Mouse (Mus musculus) intestine, postnatal 0 days (tissue): ENCODE measurements at regions not wholly inside any gene's neighbourhood (a gene's known extent, or its start where the extent isn't known, plus 50 kb on each side); places are given as distances from the start of the nearest gene placed in this dataset.

Source experiments
- ATAC-seq: fragments of 200-750 bp; cut with Nextera tagmentation; 2 replicates; pipeline ENCODE4 v1.8.0; 2017; ENCODE audit warnings: mild to moderate bottlenecking, moderate TSS enrichment, moderate library complexity
- H3K27ac ChIP-seq: fragments of 300-500 bp; sonication (generic); 2 replicates; pipeline ENCODE4 v1.5.1; 2014; ENCODE audit warnings: mild to moderate bottlenecking, low read depth, low read length, moderate library complexity
- H3K27me3 ChIP-seq: fragments of 300-500 bp; sonication (generic); replicated peaks from 2 replicates; pipeline ENCODE4 v1.6.1; 2014; ENCODE audit warnings: low read length, mixed read lengths; ENCODE audit not compliant: control insufficient read depth, insufficient read depth
- H3K36me3 ChIP-seq: fragments of 300-500 bp; sonication (generic); 2 replicates; pipeline ENCODE4 v1.6.1; 2014; ENCODE audit warnings: mild to moderate bottlenecking, moderate library complexity; ENCODE audit not compliant: control insufficient read depth, insufficient read depth
- H3K4me1 ChIP-seq: fragments of 300-500 bp; sonication (generic); replicated peaks from 2 replicates; pipeline ENCODE4 v1.6.1; 2014; ENCODE audit warnings: antibody characterized with exemption, low read length, mixed read lengths; ENCODE audit not compliant: control insufficient read depth, insufficient read depth
- H3K4me2 ChIP-seq: fragments of 300-500 bp; sonication (generic); replicated peaks from 2 replicates; pipeline ENCODE4 v1.6.1; 2014; ENCODE audit warnings: low read depth, mild to moderate bottlenecking, moderate library complexity
- H3K4me3 ChIP-seq: fragments of 300-500 bp; sonication (generic); 2 replicates; pipeline ENCODE4 v1.5.1; 2014; ENCODE audit warnings: low read depth, low read length
- H3K9ac ChIP-seq: fragments of 300-500 bp; sonication (generic); 2 replicates; pipeline ENCODE4 v1.6.1; 2014; ENCODE audit warnings: mild to moderate bottlenecking, low read depth, low read length
- H3K9me3 ChIP-seq: fragments of 300-500 bp; sonication (generic); 2 replicates; pipeline ENCODE4 v1.6.1; 2016; ENCODE audit warnings: mixed run types; ENCODE audit not compliant: control insufficient read depth
- CTCF ChIP-seq: sonication (generic); IDR thresholded peaks from 2 replicates; pipeline ENCODE4 v1.5.1; 2016; ENCODE audit warnings: low read depth, mild to moderate bottlenecking, control low read depth, antibody characterized with exemption, moderate library complexity
- WGBS: fragments of 180-500 bp; shearing (Covaris S2); extraction: QIAGEN DNeasy Blood & Tissue Kit; methylation state at CpG from one replicate; pipeline ENCODE4 v1.1.7; 2014; 5-methylcytosine and 5-hydroxymethylcytosine counted together

- H3K9me3 ChIP-seq, result no peaks in the 10 kb centered on the region
- 38% methylated on average over 4 of the region's 4 CpGs for WGBS
- no peak overlapping the region for H3K27ac ChIP-seq
- no peaks in the 10 kb centered on the region for H3K36me3 ChIP-seq
- no peak overlapping the region for H3K4me3 ChIP-seq
- H3K4me2 ChIP-seq, result no peak overlapping the region
- no peaks in the 10 kb centered on the region for H3K4me1 ChIP-seq
- no peak for ATAC-seq
- H3K27me3 ChIP-seq, result peaks cover 20% of the 10 kb centered on the region; the same call in 1 of the 2 replicates
- no peak overlapping the region for H3K9ac ChIP-seq
- TF ChIP-seq CTCF, result peak; percentile 79
These were observed 168.4 kb downstream of the Arrdc4 start for GRCm38 (mm10) chr7:68580650-68581049.

GRCm38 (mm10) chr7:68579666-68580065, 169.4 kb downstream of the Arrdc4 start:
- H3K36me3 ChIP-seq, result no peaks in the 10 kb centered on the region
- H3K27me3 ChIP-seq, result peaks cover 20% of the 10 kb centered on the region; the same call in 1 of the 2 replicates
- H3K4me1 ChIP-seq, result no peaks in the 10 kb centered on the region
- H3K4me2 ChIP-seq, result peak overlapping the region; percentile 46
- TF ChIP-seq CTCF, result peak; percentile 98
- H3K9me3 ChIP-seq, result no peaks in the 10 kb centered on the region
- H3K4me3 ChIP-seq, result peak overlapping the region; percentile 21
- WGBS, result 11% methylated on average over 10 of the region's 10 CpGs
- no peak overlapping the region for H3K9ac ChIP-seq
- no peak for ATAC-seq
- H3K27ac ChIP-seq, result no peak overlapping the region

GRCm38 (mm10) chr7:68579216-68579615, 169.8 kb downstream of the Arrdc4 start:
- no peak overlapping the region for H3K4me2 ChIP-seq

GRCm38 (mm10) chr7:68571315-68571714, 177.7 kb downstream of the Arrdc4 start:
- ATAC-seq, result no peak
- Histone ChIP-seq H3K36me3 (no peaks in the 10 kb centered on the region), H3K27me3 (no peaks in the 10 kb centered on the region), H3K4me3 (no peak overlapping the region), H3K4me2 (no peak overlapping the region), H3K27ac (no peak overlapping the region), H3K9me3 (no peaks in the 10 kb centered on the region), H3K4me1 (no peaks in the 10 kb centered on the region), H3K9ac (no peak overlapping the region)
- WGBS, result 40% methylated on average over 4 of the region's 4 CpGs
- no peak for TF ChIP-seq CTCF

More at GRCm38 (mm10) chr7:68579216-68579615, 169.8 kb downstream of the Arrdc4 start:
- Histone ChIP-seq H3K27me3 (peaks cover 20% of the 10 kb centered on the region; the same call in 1 of the 2 replicates), H3K27ac (no peak overlapping the region), H3K9me3 (no peaks in the 10 kb centered on the region), H3K4me1 (no peaks in the 10 kb centered on the region), H3K9ac (no peak overlapping the region), H3K4me3 (no peak overlapping the region), H3K36me3 (no peaks in the 10 kb centered on the region)
- WGBS, result 43% methylated on average over 8 of the region's 8 CpGs
- ATAC-seq, result no peak
- TF ChIP-seq CTCF, result no peak

GRCm38 (mm10) chr7:68568127-68568510, 180.9 kb downstream of the Arrdc4 start:
- no peaks in the 10 kb centered on the region for H3K4me1 ChIP-seq
- H3K36me3 ChIP-seq, result no peaks in the 10 kb centered on the region
- no peak overlapping the region for H3K9ac ChIP-seq
- WGBS, result 65% methylated on average over 9 of the region's 9 CpGs
- H3K4me3 ChIP-seq, result no peak overlapping the region
- H3K27me3 ChIP-seq, result no peaks in the 10 kb centered on the region
- no peak for ATAC-seq
- no peak for TF ChIP-seq CTCF
- no peaks in the 10 kb centered on the region for H3K9me3 ChIP-seq
- H3K27ac ChIP-seq, result no peak overlapping the region
- no peak overlapping the region for H3K4me2 ChIP-seq

GRCm38 (mm10) chr7:68567452-68568126, 181.5 kb downstream of the Arrdc4 start:
- 83% methylated on average over 3 of the region's 3 CpGs for WGBS
- Histone ChIP-seq H3K4me3 (no peak overlapping the region), H3K27ac (no peak overlapping the region), H3K9me3 (no peaks in the 10 kb centered on the region), H3K4me2 (no peak overlapping the region), H3K4me1 (no peaks in the 10 kb centered on the region), H3K36me3 (no peaks in the 10 kb centered on the region), H3K27me3 (no peaks in the 10 kb centered on the region), H3K9ac (no peak overlapping the region)
- ATAC-seq, result no peak
- no peak for TF ChIP-seq CTCF
